Mouse (Mus musculus): ENCODE results near the gene Aph1c. TPM values are rescaled to one million over a fixed set of nuclear protein-coding genes. Genes with fewer than 3 reads are reported as not detected.
"Not testable (repeated sequence)": the region's sequence is repeated elsewhere in the genome, so short reads cannot be mapped to it uniquely, and the experiment has no call there.

Aph1c gene
- 1 to 10 TPM in 1 of 2 experiments, not detected in 1; 1.2 TPM for polyA plus RNA-seq (2017; shearing (Covaris generic))

DNA sequence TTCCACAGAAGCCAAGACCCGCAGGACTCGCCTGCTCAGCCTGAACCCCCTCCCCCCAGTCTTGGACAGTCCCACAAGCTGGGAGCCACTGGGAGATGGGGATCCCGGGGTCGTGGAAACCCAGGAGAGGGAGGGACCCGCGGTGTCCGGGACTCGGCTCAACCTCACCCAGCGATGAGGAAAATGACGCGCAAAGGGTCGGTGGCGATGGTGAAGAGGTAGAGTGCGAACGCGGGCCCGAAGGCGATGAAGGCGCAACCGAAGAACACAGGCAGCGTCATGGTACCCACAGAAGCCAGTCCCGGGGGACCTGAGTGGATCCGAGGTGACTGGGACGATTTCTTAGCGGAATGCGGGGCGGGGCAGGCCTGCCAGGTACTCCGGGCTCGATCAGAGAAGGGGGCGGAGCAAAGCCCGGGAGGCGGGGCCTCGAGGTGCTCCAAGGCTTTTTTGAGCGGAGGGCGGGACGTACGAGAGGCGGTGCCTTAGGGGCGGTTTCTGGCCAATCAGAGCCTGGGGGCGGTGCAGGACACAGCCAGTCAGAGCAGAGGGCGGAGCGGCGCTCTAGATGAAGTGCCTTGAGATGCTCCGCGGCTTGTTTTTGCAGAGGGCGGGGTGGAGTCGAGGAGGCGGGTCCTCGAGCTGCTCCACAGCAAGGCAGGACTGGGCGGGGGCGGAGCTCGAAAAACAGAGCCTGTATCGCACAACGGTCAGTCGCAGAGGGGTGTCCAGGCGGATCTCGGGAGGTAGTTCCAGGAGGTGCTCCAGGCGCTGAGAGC is at the start of gene Aph1c:
TSS of gene Aph1c (minus strand) at position 409 of the 779 bp plus-strand sequence.
- peak; percentile 99 for ATAC-seq

DNA sequence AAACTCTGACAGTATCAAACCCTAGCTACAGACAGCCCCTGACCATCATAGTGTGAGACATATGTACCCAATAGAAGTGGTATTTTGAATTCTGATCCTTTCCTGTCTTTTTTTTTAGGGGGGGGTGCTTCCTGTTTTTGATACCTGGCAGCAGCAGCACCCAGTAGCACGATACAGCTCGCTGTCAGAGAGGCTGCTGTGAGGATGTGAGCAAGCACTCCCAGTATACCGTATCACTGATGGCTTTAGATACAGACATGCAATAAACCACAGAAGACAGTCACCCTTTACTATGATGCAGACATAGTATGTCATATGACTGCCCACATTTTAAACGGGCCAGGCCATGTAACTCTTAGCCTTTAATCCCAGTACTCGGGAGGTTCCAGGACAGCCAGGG is 49.0 kb upstream of the Aph1c start:
- ATAC-seq = peak; percentile 83

DNA sequence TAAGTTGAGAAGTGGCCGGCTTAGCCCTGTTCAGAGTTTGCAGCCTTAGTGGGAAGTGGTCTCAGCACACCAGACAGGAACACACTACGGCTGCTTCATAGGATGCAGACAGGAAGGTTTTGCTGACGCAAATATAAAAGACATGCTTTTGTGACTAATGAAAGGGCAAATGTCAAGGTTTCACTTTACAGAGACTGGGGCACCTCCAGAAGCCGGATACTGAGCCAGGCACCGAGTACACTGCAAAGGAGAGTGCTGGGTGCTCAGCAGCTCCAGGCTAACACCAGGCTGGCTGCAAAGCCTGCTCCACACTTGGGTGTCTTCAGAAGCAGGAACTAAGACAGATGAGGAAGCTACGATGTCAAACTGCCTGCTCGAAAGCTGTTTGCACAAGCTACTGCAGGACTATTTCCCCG is 47.9 kb upstream of the Aph1c start:
- peak; percentile 76 for ATAC-seq

DNA sequence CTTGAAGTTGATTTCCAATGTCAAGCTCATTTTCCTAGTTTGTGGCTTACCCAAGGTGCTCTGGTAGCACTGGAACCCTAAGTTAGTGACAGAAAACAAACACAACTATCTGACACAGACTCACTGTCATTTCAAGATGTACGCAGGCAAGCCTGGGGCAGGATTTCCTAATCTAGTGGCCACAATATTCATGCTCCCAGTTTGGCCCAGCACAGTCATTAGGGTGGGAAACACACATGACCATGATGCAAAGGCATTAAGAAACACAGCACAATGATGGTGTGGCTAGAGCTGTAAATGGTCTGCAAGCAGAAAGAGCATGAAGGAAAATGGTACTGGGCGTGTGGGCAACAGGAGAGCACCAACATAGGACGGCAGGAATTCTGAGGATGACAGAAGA is 47.3 kb upstream of the Aph1c start:
- ATAC-seq = no peak

DNA sequence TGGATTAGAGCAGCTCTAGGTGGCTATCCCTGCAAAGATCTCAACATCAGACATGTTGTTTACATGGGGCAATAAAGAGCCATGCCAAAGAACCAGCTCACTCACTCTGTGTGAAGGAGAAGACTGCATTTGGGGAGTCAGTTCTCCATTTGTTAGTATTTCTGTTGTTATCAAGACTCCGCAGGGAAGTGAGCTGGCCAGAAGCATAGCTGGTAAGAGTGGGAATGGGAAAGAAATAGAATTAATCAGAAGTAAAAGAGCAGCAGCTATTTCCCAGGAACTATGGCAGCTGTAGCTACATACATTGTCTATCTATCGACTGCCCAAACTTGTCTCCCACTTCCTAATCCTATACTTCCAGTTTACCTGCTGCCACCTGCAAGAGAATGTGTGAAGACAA is 46.2 kb upstream of the Aph1c start:
- ATAC-seq = no peak

DNA sequence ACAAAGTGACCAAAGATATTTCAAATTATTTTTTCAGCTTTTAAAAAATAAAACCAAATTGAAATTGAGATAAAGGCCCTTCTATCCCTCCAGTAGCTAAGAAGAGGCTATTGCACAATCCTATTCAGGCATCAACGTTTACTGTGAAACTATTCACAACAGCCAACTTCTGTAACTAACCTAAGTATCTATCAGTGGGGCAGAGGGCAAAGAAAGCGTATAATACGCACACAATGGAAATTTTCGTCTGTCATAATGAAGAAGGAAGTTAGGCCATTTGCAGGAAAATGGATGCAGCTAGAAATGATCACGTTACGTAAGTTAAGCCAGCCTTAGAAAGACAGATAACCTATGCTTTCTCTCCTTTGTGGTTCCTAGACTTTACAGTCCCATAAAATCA is 45.0 kb upstream of the Aph1c start:
- no peak for ATAC-seq

DNA sequence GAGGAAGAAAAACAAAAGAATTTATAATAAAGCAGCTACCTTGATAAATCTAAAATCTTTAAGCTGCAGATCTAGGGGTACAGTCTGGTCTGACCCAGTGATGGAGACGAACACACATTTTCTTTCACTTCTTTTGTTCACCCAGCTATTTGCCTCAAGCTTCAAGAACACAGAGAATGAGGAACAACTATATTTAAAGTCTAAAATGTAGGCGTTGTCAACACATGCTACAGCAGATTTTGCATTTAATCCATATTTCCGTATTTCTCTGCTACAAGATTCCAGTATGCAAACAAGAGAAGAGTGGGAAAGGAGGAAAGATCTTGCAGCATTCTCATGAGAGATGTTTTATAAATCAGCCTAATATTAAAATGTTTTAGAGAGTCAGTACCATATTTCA is 44.4 kb upstream of the Aph1c start:
- ATAC-seq = no peak

DNA sequence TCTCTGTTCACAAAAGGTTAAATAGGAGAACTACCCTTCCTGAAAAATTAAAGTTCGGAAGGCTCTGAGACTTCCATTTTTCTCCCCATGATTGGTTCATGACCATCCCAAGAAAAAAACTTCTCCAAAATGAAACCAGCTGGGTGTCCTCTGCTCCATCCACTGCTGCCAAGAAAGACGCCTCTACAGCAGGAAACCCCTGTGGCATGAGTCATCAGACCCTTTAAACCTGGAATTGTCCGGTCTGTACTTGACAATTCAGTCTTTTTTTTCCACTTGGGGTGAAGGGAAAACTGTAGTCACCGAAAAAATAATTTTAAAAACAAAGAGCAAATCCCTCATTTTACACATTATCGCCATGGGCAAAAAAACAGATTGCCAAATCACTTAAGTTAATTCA is 42.1 kb upstream of the Aph1c start:
- ATAC-seq = no peak

DNA sequence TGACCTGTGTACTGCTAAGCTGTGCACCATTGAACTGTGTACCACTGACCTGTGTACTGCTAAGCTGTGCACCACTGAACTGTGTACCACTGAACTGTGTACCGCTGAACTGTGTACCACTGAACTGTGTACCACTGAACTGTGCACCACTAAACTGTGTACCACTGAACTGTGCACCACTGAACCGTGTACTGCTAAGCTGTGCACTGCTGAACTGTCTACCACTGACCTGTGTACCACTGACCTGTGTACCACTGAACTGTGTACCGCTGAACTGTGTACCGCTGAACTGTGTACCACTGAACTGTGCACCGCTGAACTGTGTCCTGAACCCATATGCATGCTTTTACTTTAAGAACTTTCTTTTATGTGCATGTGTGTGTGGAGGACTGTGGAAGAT is 39.8 kb upstream of the Aph1c start:
- no peak for ATAC-seq

DNA sequence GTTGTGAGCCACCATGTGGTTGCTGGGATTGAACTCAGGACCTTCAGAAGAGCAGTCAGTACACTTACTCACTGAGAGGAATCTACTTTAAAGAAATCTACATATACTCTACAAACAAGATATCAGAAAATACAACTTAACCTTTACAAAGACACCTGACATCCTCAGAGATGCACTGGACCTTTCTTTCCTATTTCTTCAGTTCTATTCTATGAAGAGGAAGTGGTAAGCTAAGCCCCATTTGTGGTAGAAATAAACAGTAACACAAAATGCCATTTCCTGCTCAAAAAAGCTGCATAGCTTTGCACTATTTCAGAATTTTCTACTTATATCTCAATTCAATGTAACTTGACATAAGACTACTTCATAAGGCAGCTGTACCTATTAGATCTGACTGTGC is 39.0 kb upstream of the Aph1c start:
- peak; percentile 90 for ATAC-seq

DNA sequence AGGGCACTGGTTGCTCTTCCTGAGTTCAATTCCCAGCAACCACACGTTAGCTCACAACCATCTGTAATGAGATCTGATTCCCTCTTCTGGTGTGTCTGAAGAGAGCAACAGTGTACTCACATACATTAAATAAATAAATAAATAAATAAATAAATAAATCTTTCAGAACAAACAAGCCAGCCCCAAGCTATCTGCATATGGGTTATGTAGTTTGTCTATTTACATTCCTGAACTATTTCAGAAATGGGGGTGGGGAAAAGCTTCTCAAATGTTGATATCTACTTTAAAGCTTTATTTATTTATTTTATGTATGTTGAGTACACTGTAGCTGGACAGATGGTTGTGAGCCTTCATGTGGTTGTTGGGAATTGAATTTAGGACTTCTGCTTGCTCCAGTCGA is 38.5 kb upstream of the Aph1c start:
- not testable (repeated sequence) for ATAC-seq

DNA sequence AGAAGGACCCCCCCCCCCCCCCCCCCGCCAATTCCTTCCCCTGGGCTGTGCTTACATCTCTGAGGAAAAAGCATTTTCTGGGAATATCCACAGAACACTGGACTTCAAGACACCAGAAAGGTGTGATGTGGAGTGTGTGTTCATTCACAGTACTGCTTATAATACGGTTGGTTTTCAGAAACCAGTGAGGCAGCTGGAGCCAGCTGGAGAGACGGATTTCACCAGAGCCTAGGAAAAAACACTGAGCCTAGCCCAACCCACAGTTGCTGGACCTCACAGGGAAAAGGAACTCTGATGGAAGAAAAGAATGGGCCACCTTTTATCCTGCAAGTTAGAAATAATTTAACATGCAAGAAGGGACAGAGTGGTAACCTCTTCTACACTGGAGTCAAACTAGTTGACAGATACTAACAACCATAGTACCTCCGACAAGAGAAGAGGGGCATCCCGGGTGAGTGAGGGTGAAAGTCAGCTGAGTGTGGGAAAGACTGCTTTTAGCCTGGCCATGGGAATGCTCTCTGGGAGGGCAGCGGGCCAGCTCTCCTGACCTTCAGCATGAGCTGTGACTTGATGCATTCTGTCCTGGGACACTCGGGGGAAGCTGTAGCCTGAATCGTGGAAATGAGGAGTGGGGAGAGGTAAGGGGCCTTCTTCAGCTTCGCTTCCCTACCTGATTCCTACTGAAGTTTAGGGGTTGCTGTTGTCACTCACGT is 37.6 kb upstream of the Aph1c start:
- no peak for ATAC-seq

DNA sequence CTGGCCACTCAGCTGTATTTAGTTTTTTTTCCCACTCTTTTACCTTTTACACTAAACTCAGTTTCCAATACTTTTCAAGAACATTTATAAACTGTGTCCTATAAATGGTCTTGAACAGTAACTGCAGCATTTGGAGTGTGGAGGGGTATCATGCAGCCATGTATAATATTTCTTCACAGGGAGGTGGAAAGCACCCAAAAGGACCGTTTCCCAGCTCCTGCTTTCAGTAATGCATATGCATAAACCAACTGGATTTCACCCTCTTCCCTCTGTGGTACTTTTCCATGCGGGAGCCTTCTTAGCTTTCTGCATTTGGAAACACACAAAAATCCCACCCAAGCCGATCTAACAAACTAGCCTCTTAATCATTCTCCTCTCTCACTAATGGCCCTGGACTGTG is 30.2 kb upstream of the Aph1c start:
- no peak for ATAC-seq

DNA sequence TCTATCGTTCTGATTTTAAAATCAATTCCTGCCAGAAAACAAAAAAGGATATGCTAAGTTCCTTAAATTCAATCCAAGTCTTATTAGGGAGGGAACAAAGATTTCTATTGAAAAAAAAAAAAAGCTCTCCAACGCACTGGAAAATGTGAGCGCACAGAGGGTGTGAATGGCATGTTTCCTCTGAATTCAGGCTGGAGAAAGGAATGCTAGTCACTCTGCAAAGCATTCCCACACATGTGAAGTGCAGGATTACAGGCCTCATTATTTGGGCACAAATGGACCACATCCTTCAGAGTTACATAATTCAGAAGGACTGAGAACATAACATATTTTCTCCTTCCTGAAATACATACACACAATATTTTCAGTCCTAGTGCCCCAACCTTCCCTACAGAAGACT is 28.9 kb upstream of the Aph1c start:
- no peak for ATAC-seq

DNA sequence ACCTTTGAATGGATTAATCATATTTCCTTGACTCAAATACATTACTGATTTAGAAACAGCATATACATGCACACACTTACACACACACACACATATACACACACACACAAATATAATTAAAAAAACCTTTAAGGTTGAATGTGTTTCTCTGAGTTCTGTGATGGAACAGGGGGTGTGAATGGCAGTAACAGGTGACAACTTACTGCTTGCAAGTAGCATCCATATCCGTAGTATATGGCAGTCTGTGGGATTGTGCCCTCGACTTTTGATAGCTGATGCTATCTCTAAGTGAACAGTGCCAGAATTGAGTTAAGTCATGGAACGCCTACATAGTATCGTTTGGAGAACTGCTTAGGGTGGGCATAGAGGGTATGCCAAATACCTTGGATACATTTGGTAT is 27.7 kb upstream of the Aph1c start:
- ATAC-seq = no peak

DNA sequence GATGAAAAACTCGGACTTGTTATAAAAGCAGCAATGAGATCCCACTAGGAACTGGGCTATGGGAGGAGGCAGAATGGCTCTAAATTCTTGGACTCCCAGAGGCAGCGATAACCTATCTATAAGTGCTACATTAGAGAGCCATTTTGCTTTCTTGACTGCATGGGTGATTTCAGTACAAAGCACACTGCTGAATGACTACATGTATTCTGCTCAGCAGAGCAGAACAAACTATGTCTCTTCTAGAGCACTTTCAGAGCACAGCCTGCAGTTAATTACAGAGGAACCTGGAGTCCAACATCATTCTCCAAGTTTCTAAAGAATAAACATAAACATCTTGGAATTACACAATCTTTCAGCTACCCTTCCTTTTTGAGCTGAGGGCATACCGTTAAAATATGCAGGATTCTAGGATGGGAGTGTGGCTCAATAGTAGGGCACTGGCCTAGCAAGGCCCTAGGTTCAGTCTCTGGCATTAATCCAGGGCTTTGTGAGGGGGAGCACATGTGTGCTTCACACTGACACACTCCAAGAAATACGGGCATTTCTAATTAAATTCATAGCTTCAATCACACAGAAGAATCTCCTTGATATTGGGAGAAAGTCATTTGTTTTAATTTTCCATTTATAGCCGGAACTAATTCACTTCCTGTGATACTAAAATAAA is 26.7 kb upstream of the Aph1c start:
- ATAC-seq = no peak

DNA sequence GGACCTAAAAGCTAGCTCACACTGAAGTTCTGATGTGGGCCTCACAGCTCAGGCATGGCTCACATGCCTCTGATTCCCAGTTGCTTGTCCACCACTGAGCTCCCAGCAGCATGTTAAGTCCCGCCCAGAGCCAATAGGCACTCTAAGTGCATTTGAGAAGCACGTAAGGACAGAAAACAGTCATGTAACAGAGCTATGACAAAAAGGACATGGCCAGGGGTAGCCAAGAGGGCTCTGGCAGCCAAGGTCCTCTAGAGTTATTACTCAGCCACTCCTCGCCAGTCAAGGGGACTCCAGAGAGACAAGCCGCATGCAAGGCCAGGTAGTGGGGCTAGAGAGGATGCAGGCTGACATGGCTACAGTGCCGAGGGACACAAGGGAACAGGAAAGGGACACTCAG is 25.0 kb upstream of the Aph1c start:
- no peak for ATAC-seq

DNA sequence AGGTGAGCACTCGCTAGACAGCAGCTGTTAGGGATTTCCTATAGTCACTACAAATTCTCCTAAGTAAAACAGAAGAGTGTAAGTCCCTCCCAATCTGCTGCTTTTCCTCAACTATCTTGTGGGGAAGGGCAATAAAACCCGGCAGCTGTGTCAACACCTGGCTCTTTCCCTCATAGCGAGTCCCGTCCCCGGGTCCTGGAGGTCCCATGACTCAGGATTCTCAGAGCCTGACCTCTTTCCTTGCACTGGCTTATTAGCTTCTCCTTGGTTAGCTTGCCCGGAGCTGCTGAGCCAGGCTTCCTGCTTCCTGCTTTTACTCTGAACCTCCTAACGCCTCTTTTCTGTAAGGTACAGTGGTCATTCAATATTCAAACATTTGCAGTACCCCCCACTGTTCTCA is 21.3 kb upstream of the Aph1c start:
- no peak for ATAC-seq

DNA sequence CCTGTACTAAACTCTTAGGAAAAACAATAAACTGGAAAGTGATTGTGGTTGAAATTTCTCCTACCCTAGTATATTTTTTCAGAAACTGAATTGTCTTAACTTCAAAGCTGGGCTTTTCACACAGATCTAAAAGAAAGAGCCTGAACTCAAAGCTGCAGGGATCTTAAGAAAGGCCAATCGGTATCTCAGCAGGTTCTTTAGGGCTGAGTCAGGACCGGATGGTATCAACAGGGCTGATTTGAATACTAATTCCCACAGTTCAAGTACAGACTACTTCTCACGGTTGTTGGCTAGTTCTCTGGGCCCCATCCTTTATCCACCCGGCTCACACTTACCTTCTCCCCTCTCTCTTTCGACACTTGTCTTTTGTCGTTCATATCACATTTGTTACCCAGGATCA is 18.1 kb upstream of the Aph1c start:
- ATAC-seq = no peak

DNA sequence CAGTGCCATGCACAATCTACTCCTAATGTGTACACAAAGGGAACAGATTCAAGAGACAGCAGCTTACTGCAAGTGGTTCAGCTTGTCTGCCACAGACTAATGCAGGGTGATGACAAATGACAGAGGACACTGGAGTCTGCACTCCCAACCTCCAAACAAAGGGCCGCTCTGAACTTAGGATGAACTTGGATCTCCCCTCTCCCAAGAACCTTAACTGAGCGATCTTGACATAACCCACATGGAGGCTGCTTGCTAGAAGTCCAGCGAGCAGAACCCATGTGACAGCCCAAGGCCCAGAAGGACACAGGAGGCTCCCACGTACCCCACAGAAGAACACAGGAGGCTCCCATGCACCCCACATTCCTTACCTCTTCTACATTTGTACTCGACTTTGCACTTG is 16.4 kb upstream of the Aph1c start:
- no peak for ATAC-seq

DNA sequence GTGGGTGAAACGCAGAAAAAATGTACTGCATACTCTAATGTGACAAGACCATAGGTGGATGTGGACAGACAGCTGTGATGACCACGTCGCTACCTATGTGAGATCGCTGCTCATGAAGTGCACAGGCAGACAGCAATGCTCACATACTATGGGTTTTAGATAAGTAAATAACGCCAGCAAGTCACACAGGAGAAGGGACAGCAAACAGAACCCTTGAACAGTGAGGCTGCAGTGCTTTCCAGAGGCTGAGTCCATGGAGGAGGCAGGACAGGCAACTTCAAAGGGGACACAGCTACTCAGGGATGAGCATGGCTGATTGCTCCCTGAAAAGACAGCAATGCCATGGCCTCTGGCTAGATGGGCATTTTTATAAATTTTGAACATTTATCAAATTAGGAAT is 12.3 kb upstream of the Aph1c start:
- no peak for ATAC-seq

DNA sequence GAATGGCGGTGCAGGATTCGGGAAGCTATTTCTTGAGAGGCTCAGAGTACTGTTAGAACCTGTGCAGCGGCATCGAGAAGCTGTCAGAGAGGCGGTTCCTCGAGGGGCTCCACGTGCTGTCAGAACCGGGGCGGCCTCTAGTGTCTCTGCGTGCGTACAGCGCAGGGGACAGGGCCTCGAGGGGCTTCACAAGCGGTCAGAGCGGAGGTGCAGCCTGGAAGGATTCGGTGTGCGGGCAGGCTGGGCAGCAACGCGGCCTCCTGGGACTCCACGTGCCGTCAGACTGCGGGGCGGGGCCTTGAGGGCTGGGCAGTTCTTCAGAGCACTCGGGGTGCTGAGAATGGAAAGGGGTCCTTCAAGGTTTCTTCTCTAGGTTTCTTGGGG is 563 bp upstream of the Aph1c start:
- peak; percentile 28 for ATAC-seq

DNA sequence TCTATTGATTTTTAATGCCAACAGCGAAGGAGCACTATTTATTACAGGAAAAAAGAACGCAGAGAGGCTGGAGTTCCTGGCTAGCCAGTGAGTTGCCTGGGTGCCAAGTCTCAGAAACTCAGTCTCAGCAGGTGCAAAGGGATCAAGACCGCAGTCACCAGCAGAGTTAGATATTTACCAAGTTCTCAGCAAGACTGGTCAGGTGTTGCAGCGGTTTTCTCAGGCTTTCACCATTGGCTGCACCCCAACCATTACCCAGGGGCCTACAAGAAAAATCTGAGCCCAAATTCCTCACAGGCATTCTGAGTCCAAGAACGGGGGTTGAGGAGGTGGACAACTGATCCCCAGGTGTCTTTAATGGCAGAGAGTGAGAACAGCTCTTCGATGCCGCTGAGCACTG is 675 bp downstream of the Aph1c start:
- no peak for ATAC-seq

DNA sequence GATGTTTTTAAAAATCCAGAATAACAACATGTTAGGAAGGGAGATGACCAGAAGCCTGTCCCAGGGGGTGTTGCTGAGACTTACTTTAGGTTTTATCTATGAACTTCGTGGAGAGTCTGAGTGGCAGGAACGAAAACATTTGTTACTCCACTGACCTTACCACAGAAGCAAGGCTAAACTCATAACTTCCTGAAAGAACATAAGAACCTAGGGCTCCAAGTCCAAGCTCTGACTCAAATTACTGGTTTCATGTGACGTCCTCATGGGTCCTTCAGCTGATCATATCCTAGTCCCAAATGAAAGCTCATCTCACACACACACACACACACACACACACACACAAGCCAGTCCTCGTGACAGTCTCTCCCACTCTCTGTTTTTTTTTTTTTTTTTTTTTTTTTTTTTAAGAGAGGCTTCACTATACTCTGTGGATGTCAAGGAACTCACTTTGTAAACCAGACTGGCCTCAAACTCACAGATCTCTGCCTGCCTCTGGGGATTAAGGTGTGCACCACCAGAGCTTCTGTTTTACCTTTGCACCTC is 2.1 kb downstream of the Aph1c start:
- no peak for ATAC-seq

Measured in activated CD4-positive, CD25-positive, alpha-beta regulatory T cell, adult 4 months (primary cell).